Mouse (Mus musculus) embryonic fibroblast, embryonic 13.5 days (primary cell): Measurements from ENCODE around the gene Olfr303. TPM values are rescaled to one million over a fixed set of nuclear protein-coding genes. Genes with fewer than 3 reads are reported as not detected.
"Not testable (repeated sequence)": the region's sequence is repeated elsewhere in the genome, so short reads cannot be mapped to it uniquely, and the experiment has no call there.

Source experiments
- H3K27ac ChIP-seq: 2 replicates; pipeline ENCODE4 v1.5.1; 2012; ENCODE audit warnings: low read length, control low read depth, inconsistent platforms; ENCODE audit not compliant: insufficient read depth
- H3K4me1 ChIP-seq: 2 replicates; pipeline ENCODE4 v1.6.1; 2011; ENCODE audit warnings: low read length; ENCODE audit not compliant: control insufficient read depth, insufficient read depth
- H3K4me3 ChIP-seq: 2 replicates; pipeline ENCODE4 v1.5.1; 2011; ENCODE audit warnings: mild to moderate bottlenecking, control low read depth, low read length; ENCODE audit not compliant: insufficient read depth
- CTCF ChIP-seq: IDR thresholded peaks from 2 replicates; pipeline ENCODE4 v1.5.1; 2011; ENCODE audit warnings: mild to moderate bottlenecking, control low read depth, low read length, moderate library complexity, borderline replicate concordance; ENCODE audit not compliant: insufficient read depth
- POLR2A ChIP-seq: IDR thresholded peaks from 2 replicates; pipeline ENCODE4 v1.6.1; 2011; ENCODE audit warnings: low read depth, mild to moderate bottlenecking, control low read depth, low read length, moderate library complexity
- polyA plus RNA-seq: library from polyadenylated mRNA; stranded (reverse); fragments of >200 nt; gene quantifications from 2 replicates; pipeline ENCODE4 v1.2.4, GENCODE M21; 2011; ENCODE audit warnings: low read depth; ENCODE audit not compliant: missing spikeins, insufficient read length

Olfr303 gene
- not detected in 2 replicates for polyA plus RNA-seq

DNA sequence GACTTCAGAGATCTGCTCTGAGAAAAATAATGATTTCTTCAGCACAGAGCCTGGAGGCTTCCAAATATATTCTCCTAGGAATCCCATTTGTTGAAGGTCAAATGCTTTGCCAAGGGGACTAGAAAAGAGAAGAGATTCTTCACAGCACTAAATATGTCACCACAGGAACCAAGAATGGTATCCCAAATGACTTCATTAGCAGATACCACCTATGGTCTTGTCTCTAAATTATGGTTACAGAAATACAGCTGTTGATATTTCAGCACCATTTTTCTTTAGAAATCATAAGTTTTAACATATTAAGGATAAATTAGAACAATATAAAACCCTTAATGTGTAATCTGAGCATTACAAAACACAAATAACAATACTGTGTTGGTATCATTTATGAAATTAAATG is at the start of gene Olfr303:
Gene Olfr303 (minus strand): TSS at position 101 of the 400 bp plus-strand sequence.
- TF ChIP-seq POLR2A (no peak), CTCF (no peak)
- H3K27ac ChIP-seq = no peak within 1 kb of the TSS
- no peak within 1 kb of the TSS for H3K4me3 ChIP-seq
- H3K4me1 ChIP-seq = no peaks in the 10 kb centered on the region

DNA sequence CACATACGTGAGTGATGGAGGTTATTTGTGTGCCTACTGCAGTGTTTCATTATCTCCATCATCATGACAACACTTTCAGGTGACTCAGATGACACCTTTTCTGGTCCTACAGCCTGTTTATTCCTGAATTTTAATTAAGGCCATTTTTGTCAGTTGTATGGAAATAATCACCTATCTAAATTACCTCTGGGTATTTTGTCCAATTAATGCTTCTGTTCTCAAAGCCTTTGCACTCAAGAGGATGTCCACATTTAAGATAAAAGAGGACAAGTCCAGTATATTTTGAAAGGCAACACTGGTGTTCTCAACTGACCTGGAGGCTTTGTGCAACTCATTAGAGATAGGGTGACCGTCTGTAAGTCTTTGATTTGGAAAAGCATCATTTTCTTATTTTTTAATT is 6.0 kb upstream of the Olfr303 start, which contains the start of gene Olfr301:
Gene Olfr301 (plus strand): TSS at position 301 of the 400 bp plus-strand sequence.
- Histone ChIP-seq H3K4me3 (no peak within 1 kb of the TSS), H3K4me1 (no peaks in the 10 kb centered on the region), H3K27ac (no peak within 1 kb of the TSS)
- TF ChIP-seq POLR2A (no peak), CTCF (no peak)

GRCm38 (mm10) chr7:86386558-86386957 is 11.0 kb downstream of the Olfr303 start, which contains the start of gene Olfr304:
Gene Olfr304, minus strand, starts transcription at chr7:86386658.
- H3K27ac ChIP-seq = no peak within 1 kb of the TSS
- no peak within 1 kb of the TSS for H3K4me3 ChIP-seq
- TF ChIP-seq CTCF = no peak
- no peak for TF ChIP-seq POLR2A
- H3K4me1 ChIP-seq = no peaks in the 10 kb centered on the region

- no peak for TF ChIP-seq POLR2A
- no peak for TF ChIP-seq CTCF
- Histone ChIP-seq H3K27ac (no peak overlapping the region), H3K4me3 (no peak overlapping the region), H3K4me1 (no peaks in the 10 kb centered on the region)
Observed at GRCm38 (mm10) chr7:86385769-86386168, 11.8 kb downstream of the Olfr303 start.

DNA sequence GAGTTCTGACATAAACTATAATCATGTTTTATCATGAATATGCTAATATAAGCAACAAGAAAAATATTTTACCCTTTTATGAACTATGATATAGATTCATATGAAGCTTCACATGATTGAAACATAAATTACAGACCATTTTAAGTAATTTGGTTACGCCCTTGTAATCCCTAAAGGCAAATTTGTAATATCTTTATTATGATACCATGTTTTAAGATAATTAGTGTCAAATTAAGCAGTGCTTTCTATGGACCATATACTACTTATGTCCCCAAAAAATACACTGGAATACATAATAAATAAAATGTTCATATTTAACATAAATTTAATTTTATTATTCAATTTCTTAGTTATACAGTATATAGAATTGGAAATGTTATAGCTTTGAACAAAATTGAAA is 30.8 kb downstream of the Olfr303 start, which contains the start of gene Olfr305:
Gene Olfr305 (minus strand): TSS at position 101 of the 400 bp plus-strand sequence.
- no peak within 1 kb of the TSS for H3K27ac ChIP-seq
- no peak within 1 kb of the TSS for H3K4me3 ChIP-seq
- no peaks in the 10 kb centered on the region for H3K4me1 ChIP-seq
- TF ChIP-seq POLR2A (no peak), CTCF (no peak)

DNA sequence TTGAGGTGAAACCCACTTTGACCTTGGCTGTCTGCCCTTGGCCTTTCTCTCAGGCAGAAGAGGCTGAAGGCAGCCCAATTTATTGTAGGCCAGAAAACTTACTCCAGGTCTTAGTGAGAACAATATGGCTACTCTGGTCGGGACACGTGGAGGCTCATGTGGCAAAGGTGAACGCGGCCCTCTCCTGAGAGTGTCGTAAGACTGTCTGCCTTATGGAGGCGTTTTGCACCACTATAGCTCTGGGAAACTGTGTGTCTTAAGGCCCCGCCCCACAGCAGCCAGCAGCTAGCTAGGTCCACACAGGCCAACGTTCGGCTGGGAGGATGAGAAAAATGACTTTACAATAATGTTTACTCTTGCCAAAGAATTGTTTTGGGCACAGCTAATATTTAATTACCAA is 51.3 kb downstream of the Olfr303 start:
- H3K4me1 ChIP-seq, H3K27ac ChIP-seq, H3K4me3 ChIP-seq: not testable (repeated sequence)

- Histone ChIP-seq H3K4me1 (no peaks in the 10 kb centered on the region), H3K27ac (no peak overlapping the region), H3K4me3 (no peak overlapping the region)
- TF ChIP-seq CTCF = no peak
- no peak for TF ChIP-seq POLR2A
Observed at GRCm38 (mm10) chr7:86344253-86344652, 53.3 kb downstream of the Olfr303 start.

DNA sequence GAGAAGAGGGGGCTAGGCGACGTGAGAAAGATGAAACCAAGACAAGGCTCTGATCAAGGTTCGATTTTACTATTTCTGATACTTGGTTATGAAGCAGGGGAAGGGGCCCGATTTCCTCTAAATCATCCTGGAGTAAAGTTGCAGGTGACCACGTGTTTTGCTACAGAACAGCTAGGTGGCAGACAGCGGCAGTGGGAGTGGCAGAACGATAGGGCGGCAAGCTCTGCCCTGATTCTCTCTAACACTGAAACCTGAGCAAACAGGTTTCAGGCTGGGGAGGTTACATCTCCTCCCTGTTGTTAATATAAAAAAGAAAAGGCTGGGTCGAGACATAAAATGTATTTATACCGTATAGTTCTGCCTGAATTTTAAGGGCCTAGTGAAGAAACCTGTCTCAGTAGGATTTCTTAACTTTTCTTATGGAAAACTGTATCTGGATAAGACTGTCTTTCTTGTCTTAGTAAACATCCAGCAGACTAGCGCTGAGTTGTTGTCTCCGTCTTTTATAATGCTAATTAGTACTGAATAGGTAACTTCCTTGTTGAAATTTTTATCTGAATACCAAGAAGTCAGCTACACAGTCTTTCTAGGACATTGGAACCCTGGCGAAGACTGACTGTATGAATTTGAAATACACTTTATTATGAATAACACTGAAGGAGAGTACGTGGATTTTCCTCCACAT is 54.6 kb downstream of the Olfr303 start:
- no peak for TF ChIP-seq POLR2A
- TF ChIP-seq CTCF = no peak
- Histone ChIP-seq H3K27ac (no peak overlapping the region), H3K4me3 (no peak overlapping the region), H3K4me1 (no peaks in the 10 kb centered on the region)

Other genes with a start within 250 kb of the Olfr303 start
- gene Vmn2r75, start 226.0 kb downstream of the Olfr303 start, polyA plus RNA-seq = not detected in 2 replicates
- gene Vmn2r76, start 151.5 kb downstream of the Olfr303 start, polyA plus RNA-seq = not detected in 2 replicates
- not detected in 2 replicates for gene Olfr310, start 120.6 kb downstream of the Olfr303 start, polyA plus RNA-seq
- gene Olfr309, start 84.1 kb downstream of the Olfr303 start, polyA plus RNA-seq = not detected in 2 replicates
- gene Olfr308, start 72.2 kb downstream of the Olfr303 start, polyA plus RNA-seq = not detected in 2 replicates
- gene Olfr307, start 60.2 kb downstream of the Olfr303 start, polyA plus RNA-seq = not detected in 2 replicates
- not detected in 2 replicates for gene Olfr305, start 30.9 kb downstream of the Olfr303 start, polyA plus RNA-seq
- not detected in 2 replicates for gene Olfr304, start 11.1 kb downstream of the Olfr303 start, polyA plus RNA-seq
- gene Olfr301, start 6.1 kb upstream of the Olfr303 start, polyA plus RNA-seq = not detected in 2 replicates
- gene Olfr299, start 62.1 kb upstream of the Olfr303 start, polyA plus RNA-seq = not detected in 2 replicates
- not detected in 2 replicates for gene Olfr298, start 94.7 kb upstream of the Olfr303 start, polyA plus RNA-seq
- not detected in 2 replicates for gene Olfr297, start 122.2 kb upstream of the Olfr303 start, polyA plus RNA-seq
- not detected in 2 replicates for gene Olfr295, start 186.1 kb upstream of the Olfr303 start, polyA plus RNA-seq
- not detected in 2 replicates for gene Olfr294, start 218.9 kb upstream of the Olfr303 start, polyA plus RNA-seq